Mouse (Mus musculus) olfactory bulb, adult 2 months (tissue): ENCODE data around the gene Nosip.

Experiments
- CTCF ChIP-seq: fragments of 200-500 bp; IDR thresholded peaks from 2 replicates; pipeline ENCODE4 v1.5.1; 2012; ENCODE audit warnings: low read depth, mild to moderate bottlenecking, low read length, moderate library complexity; ENCODE audit not compliant: insufficient read depth
- POLR2A ChIP-seq: fragments of 200-500 bp; IDR thresholded peaks from 2 replicates; pipeline ENCODE4 v1.6.1; 2012; ENCODE audit warnings: mild to moderate bottlenecking, low read depth, low read length, moderate library complexity; ENCODE audit not compliant: insufficient read depth

- TF ChIP-seq POLR2A (no peak), CTCF (no peak)
These were observed 43.3 kb downstream of the Nosip start for GRCm38 (mm10) chr7:45105491-45105890.
